Mouse (Mus musculus): ENCODE data around the gene Sspo. TPM values are rescaled to one million over a fixed set of nuclear protein-coding genes. Genes with fewer than 3 reads are reported as not detected.

Gene Sspo
- polyA plus RNA-seq (2016; fragmentation: Nextera tagmentation; extraction: Ambion mirVana) = 0.15 and 0.19 TPM in 2 replicates

DNA sequence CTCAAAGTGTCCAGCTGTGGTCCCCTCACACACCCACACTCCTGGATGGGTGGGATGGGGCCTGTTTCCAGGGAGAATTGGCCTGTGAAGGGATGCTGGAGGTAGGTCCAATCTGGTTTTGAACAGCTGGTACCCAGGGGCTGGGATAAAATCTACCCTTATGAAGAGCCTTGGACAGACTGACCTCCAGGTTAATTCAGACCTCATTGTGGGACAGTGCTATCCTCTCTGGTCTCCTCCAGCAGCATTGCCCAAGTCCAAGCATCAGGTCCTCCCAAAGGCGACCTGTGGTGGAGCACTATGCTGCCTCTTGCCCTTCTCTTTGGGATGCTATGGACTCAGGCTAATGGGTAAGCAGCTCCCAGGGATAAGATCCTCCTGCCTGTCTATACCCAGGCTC lies at the start of gene Sspo:
Sspo (plus strand) TSS at position 301 of the 400 bp plus-strand sequence.
- Histone ChIP-seq H3K9me3 (no peaks in the 10 kb centered on the region), H3K4me3 (no peak within 1 kb of the TSS), H3K27ac (0 out of 2 replicates have a peak within 1 kb of the TSS, but pooled peaks have one; percentile 35), H3K36me3 (replicated peaks) (no peaks in the 10 kb centered on the region), H3K4me1 (peaks cover 41% of the 10 kb centered on the region), H3K27me3 (ENCODE audit: poor library complexity, severe bottlenecking) (peaks cover 23% of the 10 kb centered on the region)
- WGBS = 75% methylated on average over 1 of the region's 1 CpGs
- no peak for DNase-seq (ENCODE audit: extremely low spot score, low spot score)

DNA sequence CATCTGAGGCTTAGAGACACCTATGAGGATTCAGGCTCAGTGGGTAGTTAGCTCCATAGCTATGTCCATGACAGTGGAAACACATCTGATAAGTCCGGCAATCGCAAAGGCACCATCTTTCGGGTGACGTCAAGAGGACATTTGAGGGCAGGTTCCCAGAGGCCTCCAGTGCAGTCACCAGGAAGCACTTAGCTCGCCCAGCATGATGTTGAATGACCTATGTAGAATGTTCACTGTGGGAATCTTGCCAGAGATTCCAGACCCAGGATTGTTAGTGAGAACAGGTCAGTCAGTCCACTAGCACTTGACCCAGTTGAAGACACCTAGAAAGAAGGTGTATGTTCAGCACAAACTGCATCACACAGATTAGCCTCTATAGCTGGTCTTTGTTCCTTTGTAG lies 48.1 kb upstream of the Sspo start:
- H3K36me3 ChIP-seq (replicated peaks) = peaks cover 24% of the 10 kb centered on the region
- no peak overlapping the region for H3K27ac ChIP-seq
- H3K9me3 ChIP-seq = no peaks in the 10 kb centered on the region
- peaks cover 3% of the 10 kb centered on the region; the same call in 1 of the 2 replicates for H3K27me3 ChIP-seq (ENCODE audit: poor library complexity, severe bottlenecking)
- no peak overlapping the region for H3K4me3 ChIP-seq
- H3K4me1 ChIP-seq = peaks cover 23% of the 10 kb centered on the region
- WGBS = 91% methylated on average over 5 of the region's 5 CpGs
- no peak for DNase-seq (ENCODE audit: extremely low spot score, low spot score)

- Histone ChIP-seq H3K36me3 (replicated peaks) (peaks cover 66% of the 10 kb centered on the region), H3K4me1 (no peaks in the 10 kb centered on the region), H3K9me3 (no peaks in the 10 kb centered on the region), H3K27ac (no peak overlapping the region), H3K4me3 (no peak overlapping the region), H3K27me3 (ENCODE audit: poor library complexity, severe bottlenecking) (no peaks in the 10 kb centered on the region)
- no peak for DNase-seq (ENCODE audit: extremely low spot score, low spot score)
- WGBS = 90% methylated on average over 5 of the region's 5 CpGs
These were observed 44.0 kb upstream of the Sspo start for GRCm38 (mm10) chr6:48404071-48404470.

DNA sequence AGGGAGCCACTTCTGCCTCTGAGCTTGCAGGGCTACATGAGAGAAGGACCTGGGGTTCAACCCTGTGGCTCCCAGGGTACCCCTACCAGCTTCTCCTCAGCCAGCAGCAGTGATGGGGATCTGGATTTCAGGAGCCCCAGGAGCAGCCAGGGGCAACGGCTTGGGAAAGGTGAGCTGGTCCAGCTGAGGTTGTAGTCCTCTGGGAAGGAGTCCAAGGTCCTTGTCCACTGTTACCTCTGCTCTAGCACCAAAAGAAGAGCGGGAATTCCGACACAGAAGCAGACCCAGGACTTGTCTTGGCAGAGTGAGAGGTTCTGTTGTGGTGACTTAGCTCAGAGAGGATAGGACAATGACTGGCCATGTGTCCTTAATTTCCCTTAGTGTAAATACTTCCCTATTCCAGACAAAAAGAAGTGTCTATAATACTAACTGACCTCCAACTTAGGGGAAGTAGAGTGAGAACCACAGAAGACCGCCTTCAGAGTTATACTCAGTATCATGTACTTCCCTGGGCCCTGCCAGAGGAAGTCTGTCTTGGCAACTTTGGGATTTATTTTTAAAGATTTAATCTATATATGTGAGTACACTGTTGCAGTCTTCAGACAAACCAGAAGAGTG lies 38.2 kb upstream of the Sspo start:
- 93% methylated on average over 4 of the region's 4 CpGs for WGBS
- Histone ChIP-seq H3K4me1 (no peaks in the 10 kb centered on the region), H3K4me3 (no peak overlapping the region), H3K9me3 (no peaks in the 10 kb centered on the region), H3K36me3 (replicated peaks) (peaks cover 100% of the 10 kb centered on the region), H3K27ac (no peak overlapping the region), H3K27me3 (ENCODE audit: poor library complexity, severe bottlenecking) (no peaks in the 10 kb centered on the region)
- DNase-seq (ENCODE audit: extremely low spot score, low spot score) = no peak

- WGBS = 89% methylated on average over 3 of the region's 3 CpGs
- Histone ChIP-seq H3K4me1 (no peaks in the 10 kb centered on the region), H3K4me3 (no peak overlapping the region), H3K36me3 (replicated peaks) (peaks cover 100% of the 10 kb centered on the region), H3K27me3 (ENCODE audit: poor library complexity, severe bottlenecking) (no peaks in the 10 kb centered on the region), H3K9me3 (no peaks in the 10 kb centered on the region), H3K27ac (no peak overlapping the region)
- peak; percentile 11 for DNase-seq (ENCODE audit: extremely low spot score, low spot score)
These were observed 37.5 kb upstream of the Sspo start for GRCm38 (mm10) chr6:48410551-48410950.

- no peak overlapping the region for H3K27ac ChIP-seq
- 92% methylated on average over 6 of the region's 6 CpGs for WGBS
- no peaks in the 10 kb centered on the region for H3K27me3 ChIP-seq (ENCODE audit: poor library complexity, severe bottlenecking)
- H3K9me3 ChIP-seq = no peaks in the 10 kb centered on the region
- no peaks in the 10 kb centered on the region for H3K4me1 ChIP-seq
- peaks cover 100% of the 10 kb centered on the region for H3K36me3 ChIP-seq (replicated peaks)
- no peak for DNase-seq (ENCODE audit: extremely low spot score, low spot score)
- H3K4me3 ChIP-seq = no peak overlapping the region
These were observed 36.6 kb upstream of the Sspo start for GRCm38 (mm10) chr6:48411193-48412092.

GRCm38 (mm10) chr6:48412147-48412546 lies 35.9 kb upstream of the Sspo start:
- Histone ChIP-seq H3K36me3 (replicated peaks) (peaks cover 100% of the 10 kb centered on the region), H3K9me3 (no peaks in the 10 kb centered on the region), H3K27ac (no peak overlapping the region), H3K4me1 (no peaks in the 10 kb centered on the region), H3K4me3 (no peak overlapping the region), H3K27me3 (ENCODE audit: poor library complexity, severe bottlenecking) (no peaks in the 10 kb centered on the region)
- 95% methylated on average over 4 of the region's 4 CpGs for WGBS
- DNase-seq (ENCODE audit: extremely low spot score, low spot score) = no peak

DNA sequence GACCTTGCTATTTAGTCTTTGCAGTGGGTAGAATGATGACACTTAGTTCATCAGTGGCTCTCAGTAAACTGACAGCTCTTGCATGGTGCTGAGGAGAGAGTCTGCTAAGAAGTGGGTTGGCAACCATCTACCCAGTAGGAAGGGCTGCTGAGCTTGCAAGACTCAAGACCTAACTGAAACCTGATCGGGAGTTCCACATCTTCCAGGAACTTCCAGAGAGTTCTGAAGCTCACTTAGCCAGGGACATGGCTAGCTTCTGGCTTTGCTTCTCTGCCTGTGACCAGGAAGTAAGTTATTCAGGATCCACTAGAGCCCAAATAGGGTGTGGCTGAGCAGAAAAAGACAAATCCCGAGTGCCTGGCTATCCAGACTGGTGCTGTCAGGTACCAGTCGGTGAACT lies 35.4 kb upstream of the Sspo start:
- 90% methylated on average over 3 of the region's 3 CpGs for WGBS
- H3K9me3 ChIP-seq = no peaks in the 10 kb centered on the region
- no peaks in the 10 kb centered on the region for H3K4me1 ChIP-seq
- H3K4me3 ChIP-seq = no peak overlapping the region
- H3K36me3 ChIP-seq (replicated peaks) = peaks cover 99% of the 10 kb centered on the region
- no peaks in the 10 kb centered on the region for H3K27me3 ChIP-seq (ENCODE audit: poor library complexity, severe bottlenecking)
- H3K27ac ChIP-seq = no peak overlapping the region
- DNase-seq (ENCODE audit: extremely low spot score, low spot score) = no peak

- Histone ChIP-seq H3K9me3 (no peaks in the 10 kb centered on the region), H3K36me3 (replicated peaks) (peaks cover 99% of the 10 kb centered on the region), H3K4me3 (no peak overlapping the region), H3K27me3 (ENCODE audit: poor library complexity, severe bottlenecking) (no peaks in the 10 kb centered on the region), H3K27ac (no peak overlapping the region), H3K4me1 (no peaks in the 10 kb centered on the region)
- DNase-seq (ENCODE audit: extremely low spot score, low spot score) = no peak
- WGBS = 88% methylated on average over 10 of the region's 10 CpGs
These were observed 34.9 kb upstream of the Sspo start for GRCm38 (mm10) chr6:48413081-48413480.

DNA sequence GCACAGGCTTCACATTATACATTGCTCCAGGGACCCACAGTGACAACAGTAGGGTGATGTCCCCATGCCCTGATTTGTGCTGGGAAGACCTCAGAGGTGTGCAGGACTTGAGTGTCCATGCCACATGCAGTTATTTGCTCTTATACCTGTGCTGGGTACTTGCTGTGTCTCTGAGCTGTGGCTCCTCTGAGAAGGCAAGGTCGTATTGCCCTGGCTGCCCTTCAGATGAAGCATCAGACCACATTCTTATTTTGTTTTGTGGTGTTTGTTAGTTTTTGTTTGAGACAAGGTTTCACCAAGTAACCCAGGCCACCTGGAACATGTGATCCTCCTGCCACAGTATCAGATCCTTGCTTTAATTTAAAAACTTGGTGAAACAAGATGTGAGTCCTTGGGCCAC lies 33.1 kb upstream of the Sspo start:
- WGBS = 87% methylated on average over 1 of the region's 1 CpGs

DNA sequence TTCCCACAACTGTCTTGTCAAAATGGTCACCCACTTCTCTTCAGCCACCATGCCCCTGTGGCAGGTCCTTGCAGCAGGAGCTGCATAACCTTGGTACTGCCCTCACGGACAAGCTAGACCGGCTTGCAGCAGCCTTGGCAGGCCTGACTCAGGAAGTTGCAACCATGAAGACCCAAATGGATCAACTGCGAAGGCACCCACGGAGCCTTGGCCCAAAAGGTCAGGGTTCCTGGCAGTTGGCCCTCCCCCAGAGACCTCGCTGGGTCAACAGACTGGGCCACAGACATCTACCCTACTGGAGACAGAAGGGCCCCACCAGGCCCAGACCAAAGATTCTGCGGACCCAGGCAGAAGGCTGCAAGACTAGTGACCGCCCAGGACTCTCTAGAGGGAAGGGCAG lies 32.4 kb upstream of the Sspo start:
- no peaks in the 10 kb centered on the region for H3K27me3 ChIP-seq (ENCODE audit: poor library complexity, severe bottlenecking)

More for the DNA sequence above, 33.1 kb upstream of the Sspo start:
- DNase-seq (ENCODE audit: extremely low spot score, low spot score) = no peak
- Histone ChIP-seq H3K27ac (no peak overlapping the region), H3K36me3 (replicated peaks) (peaks cover 89% of the 10 kb centered on the region), H3K4me3 (no peak overlapping the region), H3K9me3 (no peaks in the 10 kb centered on the region), H3K27me3 (ENCODE audit: poor library complexity, severe bottlenecking) (no peaks in the 10 kb centered on the region), H3K4me1 (no peaks in the 10 kb centered on the region)

DNA sequence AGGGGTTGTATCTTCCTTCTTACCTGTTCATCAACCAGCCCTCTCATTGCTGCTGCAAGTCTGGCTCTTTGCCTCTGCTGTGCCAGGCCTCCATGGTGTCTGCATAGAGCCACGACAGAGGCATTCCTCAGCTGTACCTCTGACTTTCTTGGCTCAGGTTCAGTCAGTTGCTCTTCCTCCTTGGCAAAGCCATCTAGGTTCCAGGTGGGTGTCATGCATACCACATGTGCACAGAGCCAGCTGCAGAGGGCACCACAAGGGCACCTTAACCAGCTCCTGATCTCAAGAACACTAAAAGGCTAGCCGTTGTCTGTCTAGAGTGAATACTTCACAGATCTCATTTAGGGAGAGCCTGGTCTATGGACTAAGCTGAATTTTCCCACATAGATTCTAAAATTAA lies 31.5 kb upstream of the Sspo start:
- Histone ChIP-seq H3K4me3 (no peak overlapping the region), H3K36me3 (replicated peaks) (peaks cover 73% of the 10 kb centered on the region), H3K9me3 (no peaks in the 10 kb centered on the region), H3K4me1 (peaks cover 13% of the 10 kb centered on the region), H3K27ac (no peak overlapping the region), H3K27me3 (ENCODE audit: poor library complexity, severe bottlenecking) (no peaks in the 10 kb centered on the region)
- no peak for DNase-seq (ENCODE audit: extremely low spot score, low spot score)
- 91% methylated on average over 2 of the region's 2 CpGs for WGBS

More for the DNA sequence above, 32.4 kb upstream of the Sspo start:
- peaks cover 82% of the 10 kb centered on the region for H3K36me3 ChIP-seq (replicated peaks)
- no peaks in the 10 kb centered on the region for H3K9me3 ChIP-seq
- no peak overlapping the region for H3K27ac ChIP-seq
- no peak for DNase-seq (ENCODE audit: extremely low spot score, low spot score)
- H3K4me3 ChIP-seq = no peak overlapping the region
- 97% methylated on average over 7 of the region's 7 CpGs for WGBS
- peaks cover 4% of the 10 kb centered on the region for H3K4me1 ChIP-seq

DNA sequence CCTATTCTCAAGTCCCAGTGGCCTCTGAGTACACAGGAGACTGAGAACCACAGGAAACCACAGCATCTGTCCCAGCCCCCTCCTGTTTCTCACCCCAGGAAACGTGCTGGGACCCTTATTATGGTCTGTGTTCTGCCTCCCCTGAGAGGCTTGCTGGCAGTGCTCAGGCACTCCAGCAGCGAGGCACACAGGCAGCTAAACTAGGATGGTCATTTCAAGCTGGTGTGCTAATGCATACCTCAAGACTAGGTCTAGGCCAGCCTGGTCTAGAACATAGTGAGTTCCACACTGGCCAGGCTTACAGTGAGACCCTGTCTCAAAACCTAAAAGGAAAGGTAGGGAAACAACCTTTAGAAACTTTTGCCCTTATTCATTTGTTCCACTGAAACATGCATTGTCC lies 27.4 kb upstream of the Sspo start:
- no peaks in the 10 kb centered on the region for H3K9me3 ChIP-seq
- H3K4me3 ChIP-seq = no peak overlapping the region
- H3K4me1 ChIP-seq = peaks cover 19% of the 10 kb centered on the region
- DNase-seq (ENCODE audit: extremely low spot score, low spot score) = no peak
- 27% methylated on average over 2 of the region's 2 CpGs for WGBS
- H3K27ac ChIP-seq = 0 out of 2 replicates have a peak overlapping the region, but pooled peaks have one; percentile 30
- H3K27me3 ChIP-seq (ENCODE audit: poor library complexity, severe bottlenecking) = no peaks in the 10 kb centered on the region
- peaks cover 32% of the 10 kb centered on the region for H3K36me3 ChIP-seq (replicated peaks)
